Mouse (Mus musculus): ENCODE measurements at regions not wholly inside any gene's neighbourhood (a gene's known extent, or its start where the extent isn't known, plus 50 kb on each side); places are given as distances from the start of the nearest gene placed in this dataset.

GRCm38 (mm10) chr15:24550108-24550507 lies 863.5 kb downstream of the Basp1 start:
- no peak overlapping the region for H3K27ac ChIP-seq (ENCODE audit: insufficient read depth, low read length)
- H3K4me1 ChIP-seq (ENCODE audit: control insufficient read depth, insufficient read depth, low read length) = no peaks in the 10 kb centered on the region
- no peaks in the 10 kb centered on the region for H3K36me3 ChIP-seq (ENCODE audit: control insufficient read depth, insufficient read depth, low read length, poor library complexity, severe bottlenecking)
- no peaks in the 10 kb centered on the region for H3K9me3 ChIP-seq (replicated peaks; ENCODE audit: control insufficient read depth, insufficient read depth, low read length, poor library complexity, severe bottlenecking)
- H3K4me3 ChIP-seq (ENCODE audit: low read depth, low read length) = no peak overlapping the region
- no peaks in the 10 kb centered on the region for H3K27me3 ChIP-seq (ENCODE audit: control insufficient read depth, insufficient read depth, low read length, poor library complexity, severe bottlenecking)
- TF ChIP-seq POLR2A (IDR thresholded peaks at IDR 0.05; ENCODE audit: insufficient read depth, low read length) (no peak), EP300 (IDR thresholded peaks at IDR 0.05; ENCODE audit: insufficient read depth, low read depth, low read length) (no peak), CTCF (IDR thresholded peaks at IDR 0.05; ENCODE audit: low read depth, low read length) (no peak)
- H3K9ac ChIP-seq (ENCODE audit: low read depth, poor library complexity, severe bottlenecking) = no peak overlapping the region

DNA sequence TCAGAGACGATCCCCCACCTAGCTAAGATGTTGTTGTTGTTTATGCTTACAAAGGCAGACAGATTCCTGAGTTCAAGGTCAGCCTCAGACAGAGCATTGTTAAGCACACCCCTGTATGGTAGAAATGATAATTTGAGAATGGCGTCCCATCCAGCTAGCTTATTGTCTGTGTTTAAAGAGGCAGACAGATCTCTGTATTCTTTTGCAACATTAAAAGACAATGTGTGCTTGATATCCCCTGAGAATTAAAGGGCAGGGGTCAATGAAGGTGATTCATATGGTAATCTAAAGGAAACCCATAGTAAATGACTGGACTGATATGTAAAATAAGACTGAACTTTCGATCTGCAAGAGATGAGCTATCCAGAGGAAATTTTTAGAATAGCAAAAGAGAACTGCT lies 883.5 kb downstream of the Basp1 start:
- Histone ChIP-seq H3K27ac (ENCODE audit: insufficient read depth, low read length) (no peak overlapping the region), H3K9ac (ENCODE audit: low read depth, poor library complexity, severe bottlenecking) (no peak overlapping the region), H3K36me3 (ENCODE audit: control insufficient read depth, insufficient read depth, low read length, poor library complexity, severe bottlenecking) (no peaks in the 10 kb centered on the region), H3K4me1 (ENCODE audit: control insufficient read depth, insufficient read depth, low read length) (no peaks in the 10 kb centered on the region), H3K4me3 (ENCODE audit: low read depth, low read length) (no peak overlapping the region), H3K9me3 (replicated peaks; ENCODE audit: control insufficient read depth, insufficient read depth, low read length, poor library complexity, severe bottlenecking) (no peaks in the 10 kb centered on the region), H3K27me3 (ENCODE audit: control insufficient read depth, insufficient read depth, low read length, poor library complexity, severe bottlenecking) (no peaks in the 10 kb centered on the region)
- no peak for TF ChIP-seq EP300 (IDR thresholded peaks at IDR 0.05; ENCODE audit: insufficient read depth, low read depth, low read length)
- TF ChIP-seq POLR2A (IDR thresholded peaks at IDR 0.05; ENCODE audit: insufficient read depth, low read length) = no peak
- no peak for TF ChIP-seq CTCF (IDR thresholded peaks at IDR 0.05; ENCODE audit: low read depth, low read length)

DNA sequence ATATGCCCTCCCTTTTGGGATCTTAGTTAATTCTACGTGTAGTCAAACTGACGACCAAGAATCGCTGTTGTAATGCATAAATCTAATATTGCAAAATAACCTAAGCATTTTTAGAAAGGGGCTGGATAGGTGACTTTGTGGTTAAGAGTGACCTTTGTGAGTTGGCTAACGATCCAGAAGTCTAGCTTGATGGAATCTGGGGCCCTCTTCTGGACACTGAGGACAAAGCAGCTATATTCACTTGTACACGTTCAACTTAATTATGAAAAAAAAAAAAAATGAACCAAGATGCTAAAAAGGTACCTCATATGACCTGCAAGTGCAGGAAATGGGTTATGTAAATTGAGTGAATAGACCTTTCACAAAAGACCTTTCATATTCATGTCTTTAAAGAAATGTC lies 886.2 kb downstream of the Basp1 start:
- no peak overlapping the region for H3K27ac ChIP-seq (ENCODE audit: insufficient read depth, low read length)
- TF ChIP-seq POLR2A (IDR thresholded peaks at IDR 0.05; ENCODE audit: insufficient read depth, low read length) (no peak), CTCF (IDR thresholded peaks at IDR 0.05; ENCODE audit: low read depth, low read length) (no peak), EP300 (IDR thresholded peaks at IDR 0.05; ENCODE audit: insufficient read depth, low read depth, low read length) (no peak)

DNA sequence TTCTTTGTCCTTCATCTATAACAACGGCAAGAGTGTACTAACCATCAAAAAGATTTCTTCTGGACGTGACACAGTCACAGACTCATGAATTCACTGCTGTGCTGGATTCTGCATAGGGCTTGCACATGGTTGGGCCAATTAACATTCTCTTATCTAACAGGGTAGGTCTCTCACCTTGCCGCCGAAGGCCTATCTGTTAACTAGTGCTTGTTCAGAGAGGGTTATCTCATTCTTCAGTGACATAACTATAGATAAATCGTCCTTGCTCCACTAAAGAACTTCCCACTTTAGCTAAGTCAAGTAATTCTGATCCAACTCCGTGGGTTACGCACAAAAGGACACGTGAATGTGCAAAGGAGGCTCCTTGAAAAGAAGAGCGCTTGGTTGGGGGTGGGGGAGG lies 899.6 kb downstream of the Basp1 start:
- no peaks in the 10 kb centered on the region for H3K36me3 ChIP-seq (ENCODE audit: control insufficient read depth, insufficient read depth, low read length, poor library complexity, severe bottlenecking)
- H3K9me3 ChIP-seq (replicated peaks; ENCODE audit: control insufficient read depth, insufficient read depth, low read length, poor library complexity, severe bottlenecking) = no peaks in the 10 kb centered on the region
- H3K9ac ChIP-seq (ENCODE audit: low read depth, poor library complexity, severe bottlenecking) = no peak overlapping the region
- no peaks in the 10 kb centered on the region for H3K27me3 ChIP-seq (ENCODE audit: control insufficient read depth, insufficient read depth, low read length, poor library complexity, severe bottlenecking)
- no peak overlapping the region for H3K27ac ChIP-seq (ENCODE audit: insufficient read depth, low read length)
- no peak overlapping the region for H3K4me3 ChIP-seq (ENCODE audit: low read depth, low read length)
- no peaks in the 10 kb centered on the region for H3K4me1 ChIP-seq (ENCODE audit: control insufficient read depth, insufficient read depth, low read length)
- TF ChIP-seq POLR2A (IDR thresholded peaks at IDR 0.05; ENCODE audit: insufficient read depth, low read length) (no peak), CTCF (IDR thresholded peaks at IDR 0.05; ENCODE audit: low read depth, low read length) (no peak)

More for the DNA sequence above, 886.2 kb downstream of the Basp1 start:
- H3K27me3 ChIP-seq (ENCODE audit: control insufficient read depth, insufficient read depth, low read length, poor library complexity, severe bottlenecking) = no peaks in the 10 kb centered on the region
- no peaks in the 10 kb centered on the region for H3K9me3 ChIP-seq (replicated peaks; ENCODE audit: control insufficient read depth, insufficient read depth, low read length, poor library complexity, severe bottlenecking)
- H3K36me3 ChIP-seq (ENCODE audit: control insufficient read depth, insufficient read depth, low read length, poor library complexity, severe bottlenecking) = no peaks in the 10 kb centered on the region
- H3K4me1 ChIP-seq (ENCODE audit: control insufficient read depth, insufficient read depth, low read length) = no peaks in the 10 kb centered on the region
- H3K9ac ChIP-seq (ENCODE audit: low read depth, poor library complexity, severe bottlenecking) = no peak overlapping the region
- no peak overlapping the region for H3K4me3 ChIP-seq (ENCODE audit: low read depth, low read length)

DNA sequence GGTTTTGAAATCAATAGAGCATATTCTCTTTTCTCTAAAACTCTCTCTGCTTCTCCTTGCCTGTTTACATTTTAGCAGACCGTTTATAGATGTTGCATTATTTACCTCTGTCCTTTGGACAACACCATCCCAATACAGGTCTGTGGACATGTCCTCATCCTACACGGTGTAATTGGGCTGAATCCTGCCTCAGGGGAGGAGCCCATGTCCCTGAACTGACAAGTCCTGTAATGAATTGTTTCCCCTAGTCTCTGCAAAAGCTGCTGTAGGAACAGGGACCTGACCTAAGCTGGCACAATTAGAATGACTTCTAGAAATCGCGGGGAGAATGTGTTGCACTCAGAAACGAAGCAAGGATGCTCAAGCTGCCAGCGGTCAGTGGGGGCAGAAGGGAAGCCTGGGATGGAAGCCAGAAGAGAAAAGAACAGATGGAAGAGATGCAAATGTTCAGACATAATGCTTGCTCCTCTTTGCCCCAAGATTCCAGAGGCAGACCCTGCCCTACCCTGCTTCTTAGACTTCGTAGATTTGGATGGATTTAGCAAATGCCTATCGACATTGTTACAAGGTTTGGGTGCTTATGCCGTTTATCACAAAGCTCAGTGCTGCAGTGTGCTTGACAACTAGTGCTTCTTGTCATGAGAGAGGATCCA lies 911.5 kb downstream of the Basp1 start:
- Histone ChIP-seq H3K9me3 (replicated peaks; ENCODE audit: control insufficient read depth, insufficient read depth, low read length, poor library complexity, severe bottlenecking) (no peaks in the 10 kb centered on the region), H3K4me1 (ENCODE audit: control insufficient read depth, insufficient read depth, low read length) (no peaks in the 10 kb centered on the region), H3K36me3 (ENCODE audit: control insufficient read depth, insufficient read depth, low read length, poor library complexity, severe bottlenecking) (no peaks in the 10 kb centered on the region), H3K27ac (ENCODE audit: insufficient read depth, low read length) (no peak overlapping the region), H3K9ac (ENCODE audit: low read depth, poor library complexity, severe bottlenecking) (no peak overlapping the region), H3K4me3 (ENCODE audit: low read depth, low read length) (no peak overlapping the region), H3K27me3 (ENCODE audit: control insufficient read depth, insufficient read depth, low read length, poor library complexity, severe bottlenecking) (no peaks in the 10 kb centered on the region)
- TF ChIP-seq EP300 (IDR thresholded peaks at IDR 0.05; ENCODE audit: insufficient read depth, low read depth, low read length) (no peak), POLR2A (IDR thresholded peaks at IDR 0.05; ENCODE audit: insufficient read depth, low read length) (no peak), CTCF (IDR thresholded peaks at IDR 0.05; ENCODE audit: low read depth, low read length) (no peak)

DNA sequence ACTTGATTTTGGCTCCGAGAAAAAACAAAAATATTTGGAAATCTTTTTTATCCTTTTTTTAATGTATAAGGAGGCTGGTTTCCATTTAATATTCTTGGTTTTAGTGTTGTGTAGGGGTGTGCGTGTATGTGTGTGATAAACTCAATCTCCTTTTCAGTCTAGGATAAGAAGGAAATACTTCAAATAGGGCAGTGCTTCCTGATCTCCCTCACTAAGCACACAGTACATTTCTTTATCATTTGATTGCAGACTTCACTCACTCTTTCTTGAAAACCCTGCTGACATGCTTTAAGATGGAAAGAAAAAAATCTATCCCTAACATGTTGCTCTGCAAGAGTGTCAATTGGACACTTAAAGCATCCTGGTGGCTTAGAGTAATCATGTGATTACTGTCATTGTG lies 927.3 kb downstream of the Basp1 start:
- H3K27ac ChIP-seq (ENCODE audit: insufficient read depth, low read length) = no peak overlapping the region
- H3K9ac ChIP-seq (ENCODE audit: low read depth, poor library complexity, severe bottlenecking) = no peak overlapping the region
- no peak overlapping the region for H3K4me3 ChIP-seq (ENCODE audit: low read depth, low read length)
- H3K4me1 ChIP-seq (ENCODE audit: control insufficient read depth, insufficient read depth, low read length) = no peaks in the 10 kb centered on the region
- H3K36me3 ChIP-seq (ENCODE audit: control insufficient read depth, insufficient read depth, low read length, poor library complexity, severe bottlenecking) = no peaks in the 10 kb centered on the region
- no peaks in the 10 kb centered on the region for H3K27me3 ChIP-seq (ENCODE audit: control insufficient read depth, insufficient read depth, low read length, poor library complexity, severe bottlenecking)
- TF ChIP-seq CTCF (IDR thresholded peaks at IDR 0.05; ENCODE audit: low read depth, low read length) (no peak), POLR2A (IDR thresholded peaks at IDR 0.05; ENCODE audit: insufficient read depth, low read length) (no peak), EP300 (IDR thresholded peaks at IDR 0.05; ENCODE audit: insufficient read depth, low read depth, low read length) (no peak)
- no peaks in the 10 kb centered on the region for H3K9me3 ChIP-seq (replicated peaks; ENCODE audit: control insufficient read depth, insufficient read depth, low read length, poor library complexity, severe bottlenecking)

Measured in ES-Bruce4 (cell line).